Mouse (Mus musculus): ENCODE measurements at regions not wholly inside any gene's neighbourhood (a gene's known extent, or its start where the extent isn't known, plus 50 kb on each side); places are given as distances from the start of the nearest gene placed in this dataset.

- no peak for TF ChIP-seq CTCF (IDR thresholded peaks at IDR 0.05)
- no peak for TF ChIP-seq EP300 (IDR thresholded peaks at IDR 0.05)
Observed at GRCm38 (mm10) chr7:133177179-133177575, 53.0 kb upstream of the Ctbp2 start.
